Mouse (Mus musculus): Measurements from ENCODE around the gene Ccer2. TPM values are rescaled to one million over a fixed set of nuclear protein-coding genes. Genes with fewer than 3 reads are reported as not detected.
A peak's percentile ranks its signal among the peaks of the same experiment; 100 is the strongest.

Gene Ccer2
- polyA plus RNA-seq, 1 experiment: not detected

GRCm38 (mm10) chr7:28795832-28796231 lies 39.9 kb downstream of the Ccer2 start:
- H3K27me3 ChIP-seq (replicated peaks): no peaks in the 10 kb centered on the region
- no peaks in the 10 kb centered on the region for H3K9me3 ChIP-seq
- no peak for TF ChIP-seq GATA1 (IDR thresholded peaks at IDR 0.05; ENCODE audit: borderline replicate concordance, low read length)
- TF ChIP-seq FLI1 (IDR thresholded peaks at IDR 0.05; ENCODE audit: low read length): no peak
- peaks cover 31% of the 10 kb centered on the region for H3K36me3 ChIP-seq (replicated peaks; ENCODE audit: low read length)
- H3K4me1 ChIP-seq: peaks cover 81% of the 10 kb centered on the region
- H3K4me3 ChIP-seq (replicated peaks): peak overlapping the region; percentile 89

- H3K4me1 ChIP-seq: peaks cover 83% of the 10 kb centered on the region
- no peak for TF ChIP-seq FLI1 (IDR thresholded peaks at IDR 0.05; ENCODE audit: low read length)
- TF ChIP-seq GATA1 (IDR thresholded peaks at IDR 0.05; ENCODE audit: borderline replicate concordance, low read length): no peak
- H3K4me3 ChIP-seq (replicated peaks): peak overlapping the region; percentile 89
- H3K36me3 ChIP-seq (replicated peaks; ENCODE audit: low read length): peaks cover 31% of the 10 kb centered on the region
- H3K9me3 ChIP-seq: no peaks in the 10 kb centered on the region
- no peaks in the 10 kb centered on the region for H3K27me3 ChIP-seq (replicated peaks)
These were observed 40.6 kb downstream of the Ccer2 start for GRCm38 (mm10) chr7:28796562-28796975.

GRCm38 (mm10) chr7:28799994-28800393 lies 44.0 kb downstream of the Ccer2 start:
- H3K4me3 ChIP-seq (replicated peaks): no peak overlapping the region
- no peak for TF ChIP-seq FLI1 (IDR thresholded peaks at IDR 0.05; ENCODE audit: low read length)
- TF ChIP-seq GATA1 (IDR thresholded peaks at IDR 0.05; ENCODE audit: borderline replicate concordance, low read length): no peak

GRCm38 (mm10) chr7:28801451-28801850 lies 45.5 kb downstream of the Ccer2 start:
- peaks cover 96% of the 10 kb centered on the region for H3K4me1 ChIP-seq
- H3K27me3 ChIP-seq (replicated peaks): no peaks in the 10 kb centered on the region
- peaks cover 29% of the 10 kb centered on the region for H3K36me3 ChIP-seq (replicated peaks; ENCODE audit: low read length)
- no peaks in the 10 kb centered on the region for H3K9me3 ChIP-seq
- no peak overlapping the region for H3K4me3 ChIP-seq (replicated peaks)
- TF ChIP-seq GATA1 (IDR thresholded peaks at IDR 0.05; ENCODE audit: borderline replicate concordance, low read length): no peak
- no peak for TF ChIP-seq FLI1 (IDR thresholded peaks at IDR 0.05; ENCODE audit: low read length)

More at GRCm38 (mm10) chr7:28799994-28800393, 44.0 kb downstream of the Ccer2 start:
- H3K27me3 ChIP-seq (replicated peaks): no peaks in the 10 kb centered on the region
- no peaks in the 10 kb centered on the region for H3K9me3 ChIP-seq
- H3K36me3 ChIP-seq (replicated peaks; ENCODE audit: low read length): peaks cover 31% of the 10 kb centered on the region
- H3K4me1 ChIP-seq: peaks cover 97% of the 10 kb centered on the region

GRCm38 (mm10) chr7:28801901-28802670 lies 46.1 kb downstream of the Ccer2 start:
- H3K27me3 ChIP-seq (replicated peaks): no peaks in the 10 kb centered on the region

GRCm38 (mm10) chr7:28802846-28803588 lies 47.0 kb downstream of the Ccer2 start:
- Histone ChIP-seq H3K36me3 (replicated peaks; ENCODE audit: low read length) (peaks cover 23% of the 10 kb centered on the region), H3K4me3 (replicated peaks) (peak overlapping the region; percentile 81), H3K4me1 (peaks cover 93% of the 10 kb centered on the region), H3K27me3 (replicated peaks) (no peaks in the 10 kb centered on the region), H3K9me3 (no peaks in the 10 kb centered on the region)
- no peak for TF ChIP-seq FLI1 (IDR thresholded peaks at IDR 0.05; ENCODE audit: low read length)
- no peak for TF ChIP-seq GATA1 (IDR thresholded peaks at IDR 0.05; ENCODE audit: borderline replicate concordance, low read length)

More at GRCm38 (mm10) chr7:28801901-28802670, 46.1 kb downstream of the Ccer2 start:
- peaks cover 95% of the 10 kb centered on the region for H3K4me1 ChIP-seq
- no peaks in the 10 kb centered on the region for H3K9me3 ChIP-seq
- TF ChIP-seq FLI1 (IDR thresholded peaks at IDR 0.05; ENCODE audit: low read length) (no peak), GATA1 (IDR thresholded peaks at IDR 0.05; ENCODE audit: borderline replicate concordance, low read length) (no peak)
- peak overlapping the region; percentile 57 for H3K4me3 ChIP-seq (replicated peaks)
- H3K36me3 ChIP-seq (replicated peaks; ENCODE audit: low read length): peaks cover 29% of the 10 kb centered on the region

GRCm38 (mm10) chr7:28803756-28804155 lies 47.8 kb downstream of the Ccer2 start:
- peaks cover 16% of the 10 kb centered on the region for H3K36me3 ChIP-seq (replicated peaks; ENCODE audit: low read length)
- peak overlapping the region; percentile 81 for H3K4me3 ChIP-seq (replicated peaks)
- H3K4me1 ChIP-seq: peaks cover 91% of the 10 kb centered on the region
- H3K9me3 ChIP-seq: no peaks in the 10 kb centered on the region
- H3K27me3 ChIP-seq (replicated peaks): no peaks in the 10 kb centered on the region
- no peak for TF ChIP-seq GATA1 (IDR thresholded peaks at IDR 0.05; ENCODE audit: borderline replicate concordance, low read length)
- TF ChIP-seq FLI1 (IDR thresholded peaks at IDR 0.05; ENCODE audit: low read length): no peak

GRCm38 (mm10) chr7:28806869-28807268 lies 50.9 kb downstream of the Ccer2 start:
- no peak for TF ChIP-seq FLI1 (IDR thresholded peaks at IDR 0.05; ENCODE audit: low read length)
- TF ChIP-seq GATA1 (IDR thresholded peaks at IDR 0.05; ENCODE audit: borderline replicate concordance, low read length): no peak
- H3K4me3 ChIP-seq (replicated peaks): no peak overlapping the region
- no peaks in the 10 kb centered on the region for H3K27me3 ChIP-seq (replicated peaks)
- H3K36me3 ChIP-seq (replicated peaks; ENCODE audit: low read length): peaks cover 1% of the 10 kb centered on the region
- no peaks in the 10 kb centered on the region for H3K9me3 ChIP-seq
- peaks cover 64% of the 10 kb centered on the region for H3K4me1 ChIP-seq

GRCm38 (mm10) chr7:28807641-28808220 lies 51.8 kb downstream of the Ccer2 start:
- Histone ChIP-seq H3K4me1 (peaks cover 64% of the 10 kb centered on the region), H3K27me3 (replicated peaks) (no peaks in the 10 kb centered on the region), H3K36me3 (replicated peaks; ENCODE audit: low read length) (peaks cover 10% of the 10 kb centered on the region), H3K9me3 (no peaks in the 10 kb centered on the region), H3K4me3 (replicated peaks) (peak overlapping the region; percentile 99)
- no peak for TF ChIP-seq FLI1 (IDR thresholded peaks at IDR 0.05; ENCODE audit: low read length)
- no peak for TF ChIP-seq GATA1 (IDR thresholded peaks at IDR 0.05; ENCODE audit: borderline replicate concordance, low read length)
